Mouse (Mus musculus) layer of hippocampus, postnatal 25 days (tissue): ENCODE data around the gene Gpalpp1. TPM values are rescaled to one million over a fixed set of nuclear protein-coding genes. Genes with fewer than 3 reads are reported as not detected.

Experiments used
- DNase-seq, 2 experiments: peaks; one replicate each; pipeline ENCODE4 v3.0.0; 2022; ENCODE audit warnings: mixed read lengths in 2 of 2, low spot score in 1 of 2; ENCODE audit errors: extremely low spot score in 1 of 2
- total RNA-seq, 2 experiments: library from RNA; stranded (reverse); gene quantifications; 2 replicates each; pipeline ENCODE4 v1.2.3; 2021

Gpalpp1 gene
- total RNA-seq, 2 experiments from 2014 or later, result 23.4 to 23.6 TPM

DNA sequence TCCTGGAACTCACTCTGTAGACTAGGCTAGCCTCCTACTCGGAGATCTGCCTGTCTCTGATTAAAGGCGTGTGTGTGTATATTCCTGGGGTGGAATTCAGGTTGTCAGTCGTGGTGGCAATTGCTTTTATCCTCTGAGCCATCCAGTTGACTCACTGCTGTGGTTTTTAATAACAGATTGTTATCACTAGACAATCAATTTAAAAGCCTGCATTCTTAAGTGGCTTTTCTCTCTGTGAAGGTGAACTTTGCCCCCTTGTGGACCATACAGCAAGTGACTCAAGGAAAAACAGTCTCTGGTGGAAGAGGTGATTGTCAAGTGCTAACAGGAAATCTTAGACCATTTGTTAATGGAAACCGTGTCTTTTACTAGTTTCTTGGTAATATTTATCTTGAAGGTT, 8.4 kb upstream of the Gpalpp1 start:
- no peak for DNase-seq

DNA sequence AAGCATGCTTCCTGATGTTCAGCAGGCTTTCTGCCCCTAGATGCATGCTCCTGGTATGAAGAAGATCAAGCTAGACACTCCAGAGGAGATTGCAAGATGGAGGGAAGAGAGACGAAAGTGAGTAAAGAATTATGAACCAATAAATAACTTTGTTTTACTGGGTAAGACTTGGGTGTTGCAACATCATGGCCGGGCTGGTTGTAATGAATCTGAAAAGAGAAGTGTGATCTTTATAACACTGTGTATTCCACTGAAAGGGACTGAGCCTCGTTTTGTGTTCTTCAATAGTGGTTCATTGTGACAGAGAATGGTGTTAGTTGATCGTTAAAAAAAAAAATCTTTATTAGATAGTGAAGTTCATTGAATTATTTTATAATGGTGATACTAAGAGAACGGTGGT, 5.2 kb upstream of the Gpalpp1 start:
- no peak for DNase-seq

DNA sequence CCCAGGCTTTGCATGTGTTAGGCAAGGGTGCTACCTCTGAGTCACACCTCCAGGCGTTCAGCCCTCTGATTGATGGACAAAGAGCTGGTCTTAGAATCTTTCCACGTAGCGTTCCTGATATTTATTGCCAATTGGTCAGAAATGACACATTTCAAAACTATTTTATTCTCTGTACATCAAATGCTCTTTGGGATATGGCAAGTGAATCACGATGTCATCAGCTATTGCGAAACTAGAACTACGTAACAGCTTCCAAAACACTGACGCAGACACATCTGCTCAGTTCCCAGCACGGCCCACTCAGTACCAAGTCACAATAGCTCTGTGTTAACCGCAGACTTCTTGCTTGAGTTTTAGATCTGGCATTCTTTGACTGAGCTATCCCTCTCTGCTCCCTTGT, 11.0 kb downstream of the Gpalpp1 start:
- no peak for DNase-seq

DNA sequence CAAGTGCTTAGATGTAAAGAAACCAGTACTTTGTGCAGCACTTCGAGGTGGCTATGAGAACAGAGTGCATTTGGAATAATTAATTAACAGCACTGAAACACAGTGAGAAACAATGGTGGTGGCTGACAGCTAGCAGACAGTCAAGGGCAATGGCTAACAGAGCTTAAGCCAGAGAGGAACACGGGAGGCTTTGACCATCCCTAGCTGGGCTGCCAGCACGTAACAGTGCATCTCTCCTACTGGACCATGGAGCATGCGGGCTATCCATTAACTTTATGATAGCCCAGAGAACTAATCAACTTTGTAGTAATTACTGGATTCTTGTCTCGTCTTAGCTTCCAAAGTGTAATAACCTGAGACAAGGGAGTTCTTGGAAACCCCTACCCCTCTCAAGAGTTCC, 12.7 kb downstream of the Gpalpp1 start:
- no peak for DNase-seq

DNA sequence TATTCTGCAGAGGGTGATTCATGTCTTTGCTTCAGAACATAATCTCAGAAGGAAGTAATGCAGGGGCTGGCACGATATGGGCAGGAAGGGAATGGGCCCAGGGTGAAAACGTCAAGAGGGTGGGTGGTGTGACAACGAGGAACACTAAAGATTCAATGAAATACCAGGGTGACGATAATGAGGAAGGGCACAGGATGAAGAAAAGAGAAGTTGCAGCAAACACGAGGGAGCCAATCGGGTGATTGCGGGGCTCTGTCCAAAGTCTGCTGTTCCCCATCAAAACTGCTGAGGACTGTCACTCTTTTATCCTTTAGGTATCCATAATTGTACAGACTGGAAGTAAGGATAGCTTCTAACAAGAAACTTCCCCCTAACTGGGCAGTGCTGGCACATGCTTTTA, 13.3 kb downstream of the Gpalpp1 start:
- DNase-seq, result no peak

DNA sequence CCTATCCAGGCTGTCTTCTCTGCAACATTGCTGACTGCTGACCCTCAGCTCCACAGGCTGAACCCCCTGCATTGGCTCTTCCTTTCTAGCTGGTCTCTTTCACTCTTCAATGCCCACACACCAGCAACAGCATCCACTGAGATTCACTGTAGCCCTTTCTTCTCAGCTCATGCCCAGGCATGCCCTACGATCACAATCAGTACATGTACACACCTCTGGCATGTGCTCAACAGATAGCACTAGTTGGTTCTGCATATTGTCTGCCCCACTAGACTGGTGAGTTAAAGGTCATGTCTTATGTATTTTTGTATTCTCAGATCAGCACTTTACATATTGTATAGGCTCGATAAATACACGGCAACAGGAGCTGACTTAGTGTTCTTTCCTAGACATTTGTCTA, 26.4 kb downstream of the Gpalpp1 start:
- no peak for DNase-seq

DNA sequence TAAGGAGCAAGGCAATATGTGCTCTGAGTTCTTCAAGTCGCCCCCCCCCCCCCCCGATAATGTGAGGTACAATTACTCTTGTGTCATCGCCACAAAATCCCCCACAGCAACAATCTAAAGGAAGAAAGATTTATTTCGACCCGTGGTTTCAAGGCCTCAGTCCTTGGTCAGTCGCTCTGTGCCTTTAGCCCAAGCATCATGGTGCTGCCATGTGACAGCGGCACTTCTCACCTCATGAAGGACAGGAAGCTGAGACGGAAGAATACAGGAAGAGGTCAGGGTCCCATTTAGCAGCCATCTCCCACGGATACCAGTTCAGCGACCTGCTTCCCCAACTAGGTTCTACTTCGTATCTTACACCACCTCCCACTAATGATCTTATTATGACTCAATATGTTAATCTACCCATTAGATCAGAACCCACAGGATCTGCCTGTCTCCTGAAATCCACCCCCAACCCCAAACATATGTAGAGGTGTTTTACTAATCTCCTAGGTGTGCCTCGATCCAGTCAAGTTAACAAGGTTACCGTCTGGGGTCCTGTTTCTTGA, 28.4 kb downstream of the Gpalpp1 start:
- no peak for DNase-seq

DNA sequence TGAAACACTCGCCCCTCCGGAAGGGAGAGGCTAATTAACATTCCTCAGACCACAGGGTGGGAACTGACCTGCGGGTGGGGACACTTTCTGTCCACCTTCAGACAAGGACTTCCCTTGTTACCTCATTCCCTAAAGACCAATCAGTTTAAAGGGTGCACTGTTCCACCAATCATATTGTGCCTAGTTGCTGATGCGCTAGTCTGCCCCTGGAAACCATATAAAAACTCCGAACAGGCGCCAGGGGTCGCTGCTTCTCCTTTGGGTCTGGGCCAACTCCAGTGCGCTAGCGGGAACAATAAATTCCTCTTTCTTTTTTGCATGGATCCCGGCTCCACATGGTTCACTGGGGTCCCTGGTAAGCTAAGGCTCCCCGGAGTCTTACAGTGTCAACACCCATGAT, 29.1 kb downstream of the Gpalpp1 start:
- no peak for DNase-seq

DNA sequence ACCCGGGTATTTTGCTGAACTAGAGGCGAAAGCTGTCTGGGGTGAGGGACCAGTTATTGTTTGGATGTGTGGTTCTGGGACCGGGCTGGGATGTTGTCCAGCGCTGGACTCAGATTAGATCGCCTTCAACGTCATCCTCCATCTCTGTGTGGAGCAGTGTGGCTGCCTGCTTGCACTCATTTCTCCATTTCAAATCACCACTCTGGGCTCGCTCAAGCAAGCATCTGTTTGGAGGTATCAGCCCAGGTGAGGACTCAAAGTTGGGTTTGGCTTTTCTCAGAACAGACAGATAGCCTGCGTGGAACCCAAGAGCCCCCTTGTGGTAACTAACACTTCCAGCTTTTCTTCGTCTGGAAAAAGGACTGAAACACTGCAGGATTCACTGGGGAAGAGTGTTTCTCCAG, 33.5 kb downstream of the Gpalpp1 start:
- peak; percentile 38 to 47 for DNase-seq

DNA sequence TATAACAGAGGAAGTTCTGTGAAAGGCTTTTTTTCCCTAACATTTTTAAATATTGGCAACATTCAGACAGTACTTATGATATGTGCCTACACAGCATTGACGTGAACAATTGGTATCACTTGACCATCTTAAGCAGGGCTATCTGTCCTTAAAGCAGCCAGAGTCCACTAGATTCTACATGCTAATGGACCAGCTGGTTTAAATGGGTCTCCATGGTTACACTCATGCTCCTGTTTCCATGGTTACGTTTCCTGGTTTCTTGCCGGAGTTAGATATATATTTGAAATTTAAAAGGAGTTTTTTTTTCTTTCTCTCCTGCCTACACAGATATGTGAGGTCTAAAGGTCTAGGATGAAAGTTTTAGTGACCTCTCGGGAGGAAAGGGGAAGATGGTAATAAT, 34.0 kb downstream of the Gpalpp1 start:
- no peak for DNase-seq

DNA sequence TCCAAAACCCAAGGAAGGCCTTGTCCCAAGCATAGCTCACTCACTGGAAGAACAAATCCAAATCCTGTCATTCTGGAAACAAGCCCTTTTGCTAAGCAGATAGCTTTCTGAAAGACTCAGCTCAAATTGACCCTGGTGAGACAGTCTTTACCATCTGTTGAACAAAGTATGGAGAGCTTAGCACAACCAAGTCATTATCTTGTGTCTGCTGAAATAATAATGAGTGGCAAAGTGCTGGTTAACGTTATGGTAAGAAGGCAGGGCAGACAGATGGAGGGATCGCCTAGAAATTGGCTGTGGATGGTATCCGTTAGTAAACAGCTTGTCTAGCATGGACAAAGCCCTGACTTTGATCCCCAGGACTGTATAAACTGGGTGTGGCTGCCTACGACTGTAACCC, 34.8 kb downstream of the Gpalpp1 start:
- DNase-seq, result no peak

DNA sequence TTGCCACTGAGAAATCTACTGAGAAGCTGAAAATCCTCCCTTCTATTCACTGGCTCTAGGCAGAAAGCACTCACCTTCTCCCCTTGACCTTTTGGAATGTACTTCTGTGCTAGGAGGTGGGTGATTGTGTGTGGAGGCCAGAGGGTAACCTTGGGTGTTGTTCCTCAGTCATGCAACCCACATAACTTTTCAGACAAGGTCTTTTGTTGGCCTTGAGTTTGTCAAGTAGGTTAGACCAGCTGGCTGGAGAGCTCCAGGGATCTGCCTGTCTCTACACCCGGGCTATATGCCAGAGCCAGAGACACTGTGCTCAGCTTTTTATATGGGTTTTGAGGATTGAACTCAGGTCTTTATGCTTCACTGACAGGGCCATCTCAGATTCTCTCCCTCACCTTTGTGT, 36.4 kb downstream of the Gpalpp1 start:
- DNase-seq, result no peak

DNA sequence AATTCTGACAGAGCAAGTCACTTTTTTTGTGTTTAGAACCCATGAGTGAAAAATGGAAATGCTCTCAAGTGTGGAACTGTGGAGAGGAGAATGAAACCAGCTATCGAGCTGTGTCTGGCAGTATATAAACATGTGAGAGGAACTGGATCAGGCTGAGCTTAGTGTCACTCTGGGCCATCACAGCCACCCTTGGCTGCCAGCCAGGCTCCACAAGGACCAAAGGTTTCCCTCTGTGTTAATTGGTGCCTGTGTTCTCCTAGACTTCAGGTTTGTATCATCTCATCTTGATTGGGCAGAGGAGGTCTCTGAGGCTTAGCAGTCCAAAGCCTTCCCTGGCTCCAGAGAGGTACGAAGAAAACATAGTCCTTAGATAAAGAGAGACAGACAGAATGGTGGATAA, 37.9 kb downstream of the Gpalpp1 start:
- DNase-seq, result no peak

DNA sequence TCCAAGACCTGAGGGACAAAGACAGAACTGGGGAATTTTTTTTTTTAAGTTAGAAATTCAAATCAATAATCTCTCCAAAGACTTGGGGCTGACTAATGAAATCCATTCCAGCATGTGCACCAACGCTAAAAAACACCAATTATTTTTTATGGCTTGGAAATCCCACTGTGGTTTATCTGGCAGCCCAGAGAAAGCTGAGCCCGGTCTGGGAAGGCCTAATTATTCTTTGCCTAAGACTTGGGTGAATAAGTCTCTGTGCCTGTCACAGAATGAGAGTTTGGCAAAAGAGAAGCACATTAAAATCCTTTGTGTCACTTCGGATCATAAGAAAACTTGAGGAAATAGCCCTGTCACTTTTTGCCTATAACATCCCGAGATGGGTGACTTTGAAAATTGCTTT, 41.3 kb downstream of the Gpalpp1 start:
- DNase-seq, result no peak

DNA sequence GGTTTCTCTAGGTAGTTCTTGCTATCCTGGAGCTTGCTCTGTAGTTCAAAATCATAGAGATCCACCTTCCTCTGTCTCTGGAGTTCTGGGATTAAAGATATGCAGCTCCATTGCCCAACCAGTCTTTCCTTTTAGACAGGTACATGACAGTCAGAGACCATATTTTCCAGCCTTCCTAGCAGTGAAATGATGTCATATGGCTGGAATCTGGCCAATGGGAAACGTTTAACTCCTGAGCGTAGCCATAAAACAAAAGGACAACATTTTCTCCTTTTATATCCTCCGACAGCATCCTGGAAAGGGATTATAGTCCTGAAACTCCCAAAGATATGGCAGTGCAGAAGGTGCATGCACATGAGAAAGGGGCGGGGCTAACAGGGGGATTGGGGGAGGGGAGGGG, 42.3 kb downstream of the Gpalpp1 start:
- DNase-seq, result no peak

DNA sequence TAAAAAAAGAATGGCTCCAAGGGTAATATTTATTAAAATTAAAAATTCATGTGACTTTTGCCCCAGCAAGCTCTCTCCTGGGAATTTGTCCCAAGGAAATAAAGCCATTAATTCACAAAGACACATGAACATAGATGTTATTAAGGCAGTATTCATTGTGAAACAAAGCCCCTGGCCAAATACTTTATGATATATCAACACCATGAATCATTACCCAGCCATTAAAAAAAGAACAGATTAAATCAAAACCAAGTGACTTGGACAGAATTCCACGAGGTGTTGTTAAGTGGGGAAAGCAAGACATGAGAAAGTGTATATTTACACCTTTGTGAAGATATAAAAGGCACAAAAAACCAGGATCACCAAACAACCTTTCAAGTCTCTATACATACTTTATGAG, 43.3 kb downstream of the Gpalpp1 start:
- no peak for DNase-seq

DNA sequence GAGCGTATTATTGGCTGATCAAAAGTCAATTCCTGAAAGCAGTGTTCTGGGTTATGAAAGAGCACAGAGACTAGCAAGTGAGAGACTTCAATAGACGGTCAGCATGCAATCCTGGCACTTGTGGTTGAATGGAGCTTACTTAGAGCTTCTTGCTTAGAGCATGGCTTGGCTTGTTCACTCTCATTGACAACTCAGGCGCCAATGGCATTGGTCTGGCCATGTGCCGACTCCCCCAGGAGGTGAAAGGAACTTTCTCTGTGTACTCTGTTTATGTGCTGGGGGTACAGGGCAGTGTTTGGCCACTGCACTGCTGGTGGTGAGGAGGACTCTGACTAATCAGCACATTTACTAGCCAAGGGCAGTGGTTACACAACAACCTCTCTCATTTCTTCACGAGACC, 51.1 kb downstream of the Gpalpp1 start:
- no peak for DNase-seq

DNA sequence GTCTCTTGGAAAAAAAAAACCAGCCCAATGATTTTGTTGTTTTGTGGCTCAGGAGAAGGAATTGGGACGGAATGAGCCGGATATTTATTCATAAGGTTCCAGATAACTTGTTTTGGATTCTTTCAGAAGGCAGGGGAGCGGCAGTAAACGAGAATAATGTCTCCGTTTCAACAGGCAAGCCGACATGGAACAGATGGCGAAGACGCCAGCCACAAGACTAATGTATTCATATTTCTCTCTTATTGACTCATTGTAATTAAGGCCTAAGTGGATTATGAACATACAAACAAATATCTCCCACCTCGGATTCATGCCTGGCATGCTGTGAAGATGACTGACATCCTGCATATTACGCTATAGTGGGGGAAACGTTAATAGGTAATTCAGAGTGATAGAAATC, 56.8 kb downstream of the Gpalpp1 start:
- no peak for DNase-seq

DNA sequence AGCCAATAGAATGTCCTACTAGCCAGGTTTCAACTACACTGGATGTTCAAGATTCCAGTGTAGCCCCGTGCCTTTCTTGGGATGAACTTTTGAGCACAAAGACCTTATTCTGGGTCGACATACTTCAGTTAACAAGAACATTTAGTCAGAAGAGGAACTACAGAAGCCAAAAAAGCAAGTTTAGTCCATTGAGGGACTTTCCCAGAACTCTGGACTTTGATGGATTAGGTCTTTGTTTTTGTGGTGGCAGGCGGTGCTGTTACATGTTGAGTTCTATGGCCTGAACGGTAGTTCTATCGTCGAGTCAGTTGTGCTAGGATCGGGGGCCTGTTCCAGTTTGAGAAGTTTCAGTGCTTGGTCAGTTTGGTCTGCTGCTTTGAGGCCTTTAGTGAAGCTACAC, 58.6 kb downstream of the Gpalpp1 start:
- DNase-seq, result no peak

DNA sequence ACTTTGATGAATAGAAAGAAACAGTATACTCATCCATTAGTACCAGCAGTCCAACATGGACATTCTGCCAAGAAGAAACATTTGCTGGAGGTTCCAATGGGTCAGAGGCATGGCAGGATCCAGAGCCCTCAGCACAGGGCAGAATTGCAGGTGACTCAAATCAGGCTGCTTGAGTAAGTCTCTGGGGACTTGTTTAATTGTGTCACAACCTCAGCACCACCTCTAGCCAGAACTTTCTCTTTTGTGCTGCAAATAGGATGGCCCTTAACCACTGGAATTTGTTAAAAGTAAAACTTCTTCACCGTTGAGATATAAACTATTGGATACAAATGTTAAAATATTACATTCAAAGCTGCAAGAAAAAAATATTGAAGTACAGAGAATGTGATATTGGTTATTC, 64.8 kb downstream of the Gpalpp1 start:
- no peak for DNase-seq

DNA sequence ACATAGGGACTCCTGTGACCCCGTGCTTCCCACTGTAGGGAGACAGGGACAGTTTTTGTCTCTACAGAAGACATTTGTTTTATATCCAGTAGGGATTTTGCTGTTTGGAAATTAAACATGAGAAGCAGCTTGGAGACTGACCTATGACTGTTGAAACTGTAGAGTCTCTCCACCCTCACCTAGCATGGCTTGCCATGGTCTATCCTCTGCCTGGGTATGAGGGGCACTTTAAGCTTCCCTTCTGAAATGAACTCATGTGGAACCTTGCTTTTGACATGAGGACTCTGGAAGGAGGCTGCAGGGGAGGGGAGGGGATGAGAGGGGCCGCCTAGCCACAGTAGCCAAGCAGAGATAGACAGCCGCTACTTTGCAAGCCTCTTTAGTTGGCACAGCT, 66.4 kb downstream of the Gpalpp1 start:
- no peak for DNase-seq

DNA sequence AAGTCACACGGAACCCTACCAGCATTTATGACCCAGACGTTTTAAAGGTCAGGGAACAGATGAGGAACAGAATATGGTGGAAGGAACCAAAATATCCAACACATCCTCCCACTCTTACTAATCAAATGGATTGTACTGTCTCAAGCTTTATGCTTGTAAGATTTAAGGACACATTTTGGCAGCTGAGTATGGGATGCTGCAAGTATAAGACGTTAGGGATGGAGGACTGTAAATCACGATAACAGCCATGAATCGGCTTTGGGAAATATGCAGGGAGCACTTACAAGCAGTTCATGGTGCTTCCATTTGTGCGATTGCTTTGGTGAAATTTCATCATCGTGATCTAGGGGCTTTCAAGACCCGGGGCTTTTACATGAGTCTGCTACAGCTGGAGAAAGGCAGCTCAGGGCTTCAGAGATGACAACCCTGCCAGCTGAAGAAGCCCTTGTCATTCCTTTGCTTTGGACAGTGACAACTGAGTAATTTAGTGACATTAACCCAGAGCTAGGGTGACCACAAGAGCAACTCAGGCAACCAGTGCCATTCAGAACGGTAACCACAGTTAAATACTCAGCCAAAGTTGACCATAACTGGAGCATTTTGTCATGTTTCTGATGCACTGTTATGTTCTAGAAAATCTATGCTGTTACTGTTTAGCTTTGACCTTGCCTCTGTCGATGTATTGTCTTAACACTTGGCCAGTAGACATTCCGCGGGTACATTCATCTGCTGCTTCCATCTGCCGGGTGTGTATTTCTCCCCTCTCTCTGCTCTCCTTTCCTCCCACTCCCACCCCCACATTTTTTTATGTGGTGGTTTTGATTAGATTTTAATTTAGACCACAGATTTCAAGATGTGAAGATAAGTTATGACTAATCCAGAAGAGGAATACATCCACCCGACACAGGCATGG, 67.1 kb downstream of the Gpalpp1 start:
- DNase-seq, result no peak
